Mouse (Mus musculus): ENCODE results near the gene Wasl. TPM values are rescaled to one million over a fixed set of nuclear protein-coding genes. Genes with fewer than 3 reads are reported as not detected.

Wasl gene
- polyA plus RNA-seq, 2 experiments, result 30.8 to 57.6 TPM

DNA sequence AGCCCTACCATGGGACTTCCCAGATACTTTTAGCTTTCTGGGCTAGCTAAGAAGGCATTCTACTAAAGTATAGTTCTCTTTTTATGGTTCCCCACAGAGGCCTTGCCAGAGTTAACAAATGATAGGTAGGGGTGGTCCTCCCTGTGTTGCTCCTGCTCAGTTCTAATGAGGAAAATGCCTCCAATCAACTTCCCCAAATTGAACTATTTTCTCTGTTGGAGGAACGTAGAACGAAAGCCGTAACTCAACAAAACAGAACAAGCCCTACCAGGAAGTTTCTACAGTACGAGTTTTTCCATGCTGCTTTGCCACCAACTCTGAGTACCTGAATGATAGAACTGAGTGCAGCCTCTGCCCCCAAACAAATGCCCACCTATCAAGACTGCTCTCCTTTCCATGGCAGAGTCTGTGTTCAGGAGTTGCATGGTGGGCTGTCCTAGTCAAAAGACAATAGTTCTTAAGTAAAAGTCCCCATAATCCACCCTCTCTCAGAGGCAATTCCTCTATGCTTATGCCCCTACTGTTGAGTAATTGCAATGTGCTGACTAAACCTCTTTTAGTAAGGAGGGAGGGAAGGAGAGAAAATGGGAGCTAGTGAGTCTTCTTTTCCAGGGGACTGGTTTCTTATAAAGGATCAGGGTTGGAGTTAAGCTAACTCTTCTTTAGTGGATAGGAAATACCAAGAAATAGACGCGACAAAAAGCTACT, 19.3 kb downstream of the Wasl start:
- WGBS, result 86% methylated on average over 6 of the region's 6 CpGs
- Histone ChIP-seq H3K4me1 (ENCODE audit: control insufficient read depth, insufficient read depth, low read length) (no peaks in the 10 kb centered on the region), H3K27me3 (ENCODE audit: control insufficient read depth, insufficient read depth, low read length) (no peaks in the 10 kb centered on the region), H3K9me3 (ENCODE audit: control insufficient read depth, low read length) (no peaks in the 10 kb centered on the region), H3K9ac (ENCODE audit: low read depth, low read length, severe bottlenecking) (no peak overlapping the region), H3K4me3 (replicated peaks; ENCODE audit: low read length) (no peak overlapping the region), H3K36me3 (ENCODE audit: control insufficient read depth, insufficient read depth, low read length) (0 out of 2 replicates have a peak, but pooled peaks cover 3% of the 10 kb centered on the region), H3K27ac (replicated peaks; ENCODE audit: low read depth, low read length) (no peak overlapping the region), H3K4me2 (replicated peaks; ENCODE audit: low read depth, low read length, severe bottlenecking) (no peak overlapping the region)
- ATAC-seq (ENCODE audit: low FRiP score, low read depth) (no peak), DNase-seq (ENCODE audit: low spot score) (no peak)
- TF ChIP-seq POLR2A (IDR thresholded peaks at IDR 0.05; ENCODE audit: borderline replicate concordance, extremely low read depth, insufficient read depth, insufficient read length), result no peak

GRCm38 (mm10) chr6:24642960-24643359, 21.8 kb downstream of the Wasl start:
- 0 out of 2 replicates have a peak, but pooled peaks cover 3% of the 10 kb centered on the region for H3K36me3 ChIP-seq (ENCODE audit: control insufficient read depth, insufficient read depth, low read length)
- no peaks in the 10 kb centered on the region for H3K9me3 ChIP-seq (ENCODE audit: control insufficient read depth, low read length)
- no peaks in the 10 kb centered on the region for H3K4me1 ChIP-seq (ENCODE audit: control insufficient read depth, insufficient read depth, low read length)
- no peak overlapping the region for H3K4me3 ChIP-seq (replicated peaks; ENCODE audit: low read length)
- 94% methylated on average over 3 of the region's 3 CpGs for WGBS
- no peak overlapping the region for H3K4me2 ChIP-seq (replicated peaks; ENCODE audit: low read depth, low read length, severe bottlenecking)
- H3K9ac ChIP-seq (ENCODE audit: low read depth, low read length, severe bottlenecking), result no peak overlapping the region
- no peaks in the 10 kb centered on the region for H3K27me3 ChIP-seq (ENCODE audit: control insufficient read depth, insufficient read depth, low read length)
- ATAC-seq (ENCODE audit: low FRiP score, low read depth) (no peak), DNase-seq (ENCODE audit: low spot score) (no peak)
- TF ChIP-seq POLR2A (IDR thresholded peaks at IDR 0.05; ENCODE audit: borderline replicate concordance, extremely low read depth, insufficient read depth, insufficient read length), result no peak
- H3K27ac ChIP-seq (replicated peaks; ENCODE audit: low read depth, low read length), result no peak overlapping the region

GRCm38 (mm10) chr6:24642161-24642560, 22.6 kb downstream of the Wasl start:
- H3K4me3 ChIP-seq (replicated peaks; ENCODE audit: low read length), result no peak overlapping the region
- no peak overlapping the region for H3K4me2 ChIP-seq (replicated peaks; ENCODE audit: low read depth, low read length, severe bottlenecking)
- ATAC-seq (ENCODE audit: low FRiP score, low read depth) (no peak), DNase-seq (ENCODE audit: low spot score) (no peak)
- no peaks in the 10 kb centered on the region for H3K27me3 ChIP-seq (ENCODE audit: control insufficient read depth, insufficient read depth, low read length)
- WGBS, result 83% methylated on average over 2 of the region's 2 CpGs
- H3K27ac ChIP-seq (replicated peaks; ENCODE audit: low read depth, low read length), result no peak overlapping the region
- H3K9me3 ChIP-seq (ENCODE audit: control insufficient read depth, low read length), result no peaks in the 10 kb centered on the region
- H3K36me3 ChIP-seq (ENCODE audit: control insufficient read depth, insufficient read depth, low read length), result 0 out of 2 replicates have a peak, but pooled peaks cover 4% of the 10 kb centered on the region
- no peak overlapping the region for H3K9ac ChIP-seq (ENCODE audit: low read depth, low read length, severe bottlenecking)
- no peaks in the 10 kb centered on the region for H3K4me1 ChIP-seq (ENCODE audit: control insufficient read depth, insufficient read depth, low read length)
- TF ChIP-seq POLR2A (IDR thresholded peaks at IDR 0.05; ENCODE audit: borderline replicate concordance, extremely low read depth, insufficient read depth, insufficient read length), result no peak

GRCm38 (mm10) chr6:24641286-24641685, 23.5 kb downstream of the Wasl start:
- 91% methylated on average over 4 of the region's 4 CpGs for WGBS
- no peak overlapping the region for H3K4me2 ChIP-seq (replicated peaks; ENCODE audit: low read depth, low read length, severe bottlenecking)
- no peak for DNase-seq (ENCODE audit: low spot score)
- TF ChIP-seq POLR2A (IDR thresholded peaks at IDR 0.05; ENCODE audit: borderline replicate concordance, extremely low read depth, insufficient read depth, insufficient read length), result no peak
- H3K9me3 ChIP-seq (ENCODE audit: control insufficient read depth, low read length), result no peaks in the 10 kb centered on the region
- ATAC-seq (ENCODE audit: low FRiP score, low read depth), result no peak
- H3K36me3 ChIP-seq (ENCODE audit: control insufficient read depth, insufficient read depth, low read length), result 0 out of 2 replicates have a peak, but pooled peaks cover 7% of the 10 kb centered on the region
- H3K27me3 ChIP-seq (ENCODE audit: control insufficient read depth, insufficient read depth, low read length), result no peaks in the 10 kb centered on the region
- H3K9ac ChIP-seq (ENCODE audit: low read depth, low read length, severe bottlenecking), result no peak overlapping the region
- no peaks in the 10 kb centered on the region for H3K4me1 ChIP-seq (ENCODE audit: control insufficient read depth, insufficient read depth, low read length)
- H3K27ac ChIP-seq (replicated peaks; ENCODE audit: low read depth, low read length), result no peak overlapping the region
- H3K4me3 ChIP-seq (replicated peaks; ENCODE audit: low read length), result no peak overlapping the region

DNA sequence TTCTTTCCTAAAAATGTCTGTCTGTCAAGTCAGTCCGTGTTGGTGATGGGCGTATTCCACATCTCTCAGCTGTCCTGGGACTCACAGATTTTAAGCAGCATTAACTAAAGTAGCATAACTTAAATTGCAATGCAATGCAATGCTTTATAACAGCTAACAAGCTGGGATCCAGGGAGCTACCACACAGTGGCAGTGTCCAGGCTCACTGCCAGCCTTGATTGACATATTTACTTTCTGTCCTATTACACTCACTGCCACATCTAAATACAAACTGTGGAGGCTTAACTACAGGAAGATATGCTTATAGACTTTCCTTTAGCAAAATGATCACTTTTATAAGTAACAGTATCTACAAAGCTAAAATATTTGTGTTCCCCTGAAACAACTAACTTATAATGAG, 29.0 kb downstream of the Wasl start:
- no peak for TF ChIP-seq POLR2A (IDR thresholded peaks at IDR 0.05; ENCODE audit: borderline replicate concordance, extremely low read depth, insufficient read depth, insufficient read length)
- H3K4me3 ChIP-seq (replicated peaks; ENCODE audit: low read length), result no peak overlapping the region
- H3K9ac ChIP-seq (ENCODE audit: low read depth, low read length, severe bottlenecking), result no peak overlapping the region
- peaks cover 36% of the 10 kb centered on the region for H3K36me3 ChIP-seq (ENCODE audit: control insufficient read depth, insufficient read depth, low read length)
- no peak overlapping the region for H3K4me2 ChIP-seq (replicated peaks; ENCODE audit: low read depth, low read length, severe bottlenecking)
- DNase-seq (ENCODE audit: low spot score) (no peak), ATAC-seq (ENCODE audit: low FRiP score, low read depth) (no peak)
- no peaks in the 10 kb centered on the region for H3K4me1 ChIP-seq (ENCODE audit: control insufficient read depth, insufficient read depth, low read length)
- whole genome bisulfite sequencing, result 91% methylated on average over 2 of the region's 2 CpGs
- no peaks in the 10 kb centered on the region for H3K9me3 ChIP-seq (ENCODE audit: control insufficient read depth, low read length)
- no peaks in the 10 kb centered on the region for H3K27me3 ChIP-seq (ENCODE audit: control insufficient read depth, insufficient read depth, low read length)
- H3K27ac ChIP-seq (replicated peaks; ENCODE audit: low read depth, low read length), result no peak overlapping the region
